Mouse (Mus musculus) CH12.LX (cell line): ENCODE measurements around the gene Scn4a. TPM values are rescaled to one million over a fixed set of nuclear protein-coding genes. Genes with fewer than 3 reads are reported as not detected.
A peak's percentile ranks its signal among the peaks of the same experiment; 100 is the strongest.

Experiments used
- DNase-seq: peaks from one replicate; pipeline ENCODE4 v3.0.0-alpha.2; 2013; ENCODE audit errors: extremely low read depth
- H3K27ac ChIP-seq: 2 replicates; pipeline ENCODE4 v1.5.1; 2012; ENCODE audit warnings: low read depth, mild to moderate bottlenecking, control low read depth, moderate library complexity; ENCODE audit not compliant: insufficient read depth
- H3K27me3 ChIP-seq: replicated peaks from 2 replicates; pipeline ENCODE3; 2012; ENCODE audit warnings: inconsistent platforms
- H3K36me3 ChIP-seq, 2 experiments: replicated peaks in 1 of 2; 2 replicates each; pipeline versions ENCODE3 to v1.6.1; 2012; ENCODE audit warnings: inconsistent platforms in 1 of 2, low read length in 1 of 2, mild to moderate bottlenecking in 1 of 2, mixed read lengths in 1 of 2, moderate library complexity in 1 of 2; ENCODE audit not compliant: control insufficient read depth in 1 of 2, insufficient read depth in 1 of 2
- H3K4me1 ChIP-seq, 2 experiments: 2 replicates each; pipeline ENCODE4 v1.6.1; 2012; ENCODE audit warnings: inconsistent platforms in 1 of 2, moderate library complexity in 1 of 2; ENCODE audit not compliant: insufficient read depth in 2 of 2, control insufficient read depth in 1 of 2
- H3K4me2 ChIP-seq: 2 replicates; pipeline ENCODE4 v1.6.1; 2012; ENCODE audit warnings: low read depth, mild to moderate bottlenecking, control low read depth; ENCODE audit not compliant: poor library complexity, insufficient read depth, severe bottlenecking
- H3K4me3 ChIP-seq, 3 experiments: fragments of 150-350 bp in 1 of 3; sonication (generic) in 1 of 3; replicated peaks in 1 of 3; 2 replicates each; pipeline versions ENCODE3 to v1.5.1; 2011 to 2012; ENCODE audit warnings: low read depth in 2 of 3, low read length in 2 of 3, mild to moderate bottlenecking in 2 of 3, moderate library complexity in 2 of 3, control low read depth in 1 of 3, improper control_type of control experiment in 1 of 3, inconsistent platforms in 1 of 3, mixed read lengths in 1 of 3; ENCODE audit not compliant: poor library complexity in 1 of 3
- H3K79me2 ChIP-seq: replicated peaks from 2 replicates; pipeline ENCODE4 v1.6.1; 2012; ENCODE audit warnings: mild to moderate bottlenecking, moderate library complexity; ENCODE audit not compliant: control insufficient read depth, poor library complexity, insufficient read depth, severe bottlenecking; ENCODE audit errors: extremely low read depth
- H3K9ac ChIP-seq: 2 replicates; pipeline ENCODE4 v1.6.1; 2012; ENCODE audit warnings: low read depth, mild to moderate bottlenecking, control low read depth, moderate library complexity; ENCODE audit not compliant: insufficient read depth
- H3K9me3 ChIP-seq: replicated peaks from 2 replicates; pipeline ENCODE3; 2012; ENCODE audit warnings: low read length, inconsistent platforms, mixed read lengths
- CHD2 ChIP-seq: IDR thresholded peaks from 2 replicates; pipeline ENCODE4 v1.6.1; 2011; ENCODE audit warnings: low read length, improper control_type of control experiment
- CTCF ChIP-seq, 2 experiments: IDR thresholded peaks in 1 of 2; conservative IDR thresholded peaks in 1 of 2; 2 replicates each; pipeline ENCODE4 v1.5.1; 2011 to 2012; ENCODE audit warnings: low read depth in 2 of 2, low read length in 2 of 2, improper control_type of control experiment in 1 of 2, inconsistent platforms in 1 of 2, mild to moderate bottlenecking in 1 of 2, moderate library complexity in 1 of 2
- ELF1 ChIP-seq: IDR thresholded peaks from 2 replicates; pipeline ENCODE4 v1.6.1; 2014; ENCODE audit warnings: low read depth, mild to moderate bottlenecking, inconsistent platforms, low read length, improper control_type of control experiment
- EP300 ChIP-seq: IDR thresholded peaks from 2 replicates; pipeline ENCODE4 v1.6.1; 2011; ENCODE audit warnings: low read length, improper control_type of control experiment
- JUND ChIP-seq: conservative IDR thresholded peaks from 2 replicates; pipeline ENCODE4 v1.6.1; 2011; ENCODE audit warnings: low read depth, low read length, improper control_type of control experiment
- KAT2A ChIP-seq: IDR thresholded peaks from 2 replicates; pipeline ENCODE4 v1.6.1; 2012; ENCODE audit warnings: low read length, improper control_type of control experiment, inconsistent platforms; ENCODE audit not compliant: insufficient replicate concordance
- MAZ ChIP-seq: IDR thresholded peaks from 2 replicates; pipeline ENCODE4 v1.6.1; 2012; ENCODE audit warnings: low read depth, mild to moderate bottlenecking, inconsistent platforms, low read length, improper control_type of control experiment, moderate library complexity
- MEF2A ChIP-seq: IDR thresholded peaks from 2 replicates; pipeline ENCODE4 v1.6.1; 2014; ENCODE audit warnings: low read depth, mild to moderate bottlenecking, inconsistent platforms, low read length, improper control_type of control experiment, borderline replicate concordance
- MYC ChIP-seq: IDR thresholded peaks from 2 replicates; pipeline ENCODE4 v1.6.1; 2011; ENCODE audit warnings: low read depth, mild to moderate bottlenecking, improper control_type of control experiment, low read length
- PAX5 ChIP-seq: IDR thresholded peaks from 2 replicates; pipeline ENCODE4 v1.6.1; 2012; ENCODE audit warnings: low read length, inconsistent platforms, mixed read lengths
- RAD21 ChIP-seq: IDR thresholded peaks from 2 replicates; pipeline ENCODE4 v1.6.1; 2011; ENCODE audit warnings: low read depth, mild to moderate bottlenecking, low read length, improper control_type of control experiment, moderate library complexity
- RCOR1 ChIP-seq: conservative IDR thresholded peaks from 2 replicates; pipeline ENCODE4 v1.6.1; 2012; ENCODE audit warnings: low read depth, mild to moderate bottlenecking, inconsistent platforms, low read length, improper control_type of control experiment
- SIN3A ChIP-seq: IDR thresholded peaks from 2 replicates; pipeline ENCODE4 v1.6.1; 2012; ENCODE audit warnings: low read length, improper control_type of control experiment, inconsistent platforms
- SMC3 ChIP-seq: IDR thresholded peaks from 2 replicates; pipeline ENCODE4 v1.6.1; 2011; ENCODE audit warnings: low read depth, low read length, improper control_type of control experiment
- UBTF ChIP-seq: IDR thresholded peaks from 2 replicates; pipeline ENCODE4 v1.6.1; 2012; ENCODE audit warnings: low read depth, mild to moderate bottlenecking, inconsistent platforms, low read length, improper control_type of control experiment, moderate library complexity
- USF1 ChIP-seq: IDR thresholded peaks from 2 replicates; pipeline ENCODE4 v1.6.1; 2014; ENCODE audit warnings: low read depth, mild to moderate bottlenecking, inconsistent platforms, low read length, improper control_type of control experiment
- ZC3H11A ChIP-seq: IDR thresholded peaks from 2 replicates; pipeline ENCODE4 v1.6.1; 2012; ENCODE audit warnings: low read depth, mild to moderate bottlenecking, inconsistent platforms, low read length, improper control_type of control experiment
- ZNF384 ChIP-seq: IDR thresholded peaks from 2 replicates; pipeline ENCODE4 v1.6.1; 2012; ENCODE audit warnings: low read depth, low read length, improper control_type of control experiment, inconsistent platforms
- dilution Hi-C: fragments of 300-500 bp; cut with MboI; formaldehyde crosslinking; loops from 2 replicates; pipeline ENCODE4 v1.14.3; 2020; ENCODE audit warnings: low sequenced_read_pairs; ENCODE audit not compliant: extremely low pct_unique_long_range_greater_than_20kb, extremely low pct_ligation_motif_present
- in situ Hi-C: fragments of 300-500 bp; cut with MboI; formaldehyde crosslinking; loops from 3 replicates; pipeline ENCODE4 v1.14.3; 2019; ENCODE audit warnings: low sequenced_read_pairs, low pct_ligation_motif_present, low pct_unique_long_range_greater_than_20kb, mixed read lengths
- polyA plus RNA-seq: library from polyadenylated mRNA; unstranded; fragments of >175 nt; gene quantifications from 2 replicates; pipeline ENCODE4 v1.2.1, GENCODE M21; 2012; ENCODE audit warnings: low read depth; ENCODE audit not compliant: insufficient read length
- total RNA-seq, 2 experiments: library from RNA; depleted of rRNA; stranded (reverse); fragments of 300-350 nt in 1 of 2; fragments of >200 nt in 1 of 2; gene quantifications; 2 replicates each; pipeline ENCODE4 v1.2.3; 2012 to 2014

The Scn4a gene
- total and polyA plus RNA-seq, 3 experiments = 0.55 to 0.97 (median 0.64) TPM

DNA sequence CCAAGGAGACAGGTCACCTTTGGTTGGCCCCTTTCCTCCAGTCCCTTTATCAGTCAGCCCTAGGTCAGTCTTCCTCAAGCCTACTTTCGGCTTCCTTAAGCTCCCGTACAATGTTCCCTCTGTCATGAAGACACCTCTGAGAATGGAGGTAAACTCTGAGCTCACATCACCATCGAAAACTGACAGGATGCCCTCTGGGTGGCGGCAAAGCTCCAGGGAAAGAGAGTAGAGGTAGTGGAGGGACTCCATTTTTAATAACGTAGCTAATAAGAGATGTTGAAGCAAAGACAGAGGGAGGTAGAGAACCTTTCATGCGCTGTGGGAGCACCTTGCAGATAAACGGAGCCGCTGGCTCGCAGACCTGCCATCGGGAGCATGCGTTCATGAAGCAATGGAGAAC is 27.9 kb upstream of the Scn4a start:
- no peak overlapping the region for H3K9ac ChIP-seq
- H3K27ac ChIP-seq = no peak overlapping the region
- TF ChIP-seq ZNF384 (no peak), CTCF (conservative IDR thresholded peaks at IDR 0.05 in 1 of 2, IDR thresholded peaks at IDR 0.05 in 1 of 2; ENCODE audit: low read depth in 2 of 2, low read length in 2 of 2) (peak in 1 of 2 experiments; percentile 53; a peak in 2 of 4 replicates), RAD21 (peak; percentile 54)
- in situ Hi-C loops (no loop called here), dilution Hi-C loops (no loop called here)
- DNase-seq = no peak
- H3K9me3 ChIP-seq = no peaks in the 10 kb centered on the region
- no peaks in the 10 kb centered on the region for H3K27me3 ChIP-seq
- no peaks in the 10 kb centered on the region for H3K79me2 ChIP-seq
- peaks cover 40 to 79% of the 10 kb centered on the region in 2 experiments for H3K36me3 ChIP-seq
- H3K4me3 ChIP-seq = no peak overlapping the region
- H3K4me2 ChIP-seq = no peak overlapping the region
- peaks cover 1 to 13% of the 10 kb centered on the region in 2 experiments for H3K4me1 ChIP-seq

- DNase-seq = no peak
- TF ChIP-seq SIN3A (no peak), MYC (no peak), MEF2A (no peak), KAT2A (no peak), RCOR1 (no peak), EP300 (no peak), ZC3H11A (no peak), MAZ (no peak), PAX5 (no peak), SMC3 (no peak), CHD2 (no peak), JUND (no peak), UBTF (no peak), ZNF384 (no peak), USF1 (no peak), ELF1 (no peak)
- Histone ChIP-seq H3K36me3 (peaks cover 20 to 42% of the 10 kb centered on the region in 2 experiments), H3K27me3 (no peaks in the 10 kb centered on the region), H3K79me2 (no peaks in the 10 kb centered on the region), H3K27ac (no peak overlapping the region), H3K4me3 (no peak overlapping the region), H3K9me3 (peaks cover 2% of the 10 kb centered on the region), H3K4me2 (no peak overlapping the region), H3K4me1 (peaks cover 0 to 21% of the 10 kb centered on the region in 2 experiments; a peak in 3 of 4 replicates), H3K9ac (no peak overlapping the region)
- dilution Hi-C loops (no loop called here), in situ Hi-C loops (no loop called here)
Observed at GRCm38 (mm10) chr11:106374979-106375378, 21.9 kb upstream of the Scn4a start.
